ENCODE assay signal across 26 mouse cellular contexts in genomic region chr14:105321712-105322111, GRCm38 (mm10).
"Had no signal": no experiment of that assay in that cellular context is flagged by ENCODE, and none has a peak within 500 bp of the region (broad histone marks: within the 10 kb centered on the region; RNA-seq: fewer than 3 reads in every experiment).

No protein-coding gene starts in this region.

- H3K27me3 ChIP-seq: heart, embryonic 13.5 days; heart, embryonic 15.5 days; hindbrain, embryonic 13.5 days; hindbrain, embryonic 15.5 days; kidney, embryonic 15.5 days; limb, embryonic 13.5 days; limb, embryonic 15.5 days had no signal

- H3K27ac ChIP-seq: heart, adult 2 months; heart, embryonic 13.5 days; heart, embryonic 15.5 days; hindbrain, embryonic 13.5 days; hindbrain, embryonic 15.5 days; hindbrain, postnatal 0 days; kidney, embryonic 15.5 days; kidney, postnatal 0 days; limb, embryonic 13.5 days; limb, embryonic 15.5 days had no signal

- H3K36me3 ChIP-seq: heart, embryonic 13.5 days; heart, embryonic 15.5 days; hindbrain, embryonic 15.5 days; kidney, embryonic 15.5 days; limb, embryonic 13.5 days; limb, embryonic 15.5 days had no signal

- H3K9ac ChIP-seq: forebrain, postnatal 0 days; heart, embryonic 13.5 days; heart, embryonic 15.5 days; hindbrain, embryonic 13.5 days; hindbrain, embryonic 15.5 days; kidney, embryonic 15.5 days; limb, embryonic 13.5 days; limb, embryonic 15.5 days had no signal

- H3K4me3 ChIP-seq: heart, adult 2 months; heart, embryonic 13.5 days; heart, embryonic 15.5 days; hindbrain, embryonic 13.5 days; hindbrain, embryonic 15.5 days; kidney, embryonic 15.5 days; limb, embryonic 13.5 days; limb, embryonic 15.5 days had no signal

- H3K4me1 ChIP-seq: heart, embryonic 13.5 days; heart, embryonic 15.5 days; hindbrain, embryonic 13.5 days; hindbrain, embryonic 15.5 days; kidney, embryonic 15.5 days; limb, embryonic 13.5 days; limb, embryonic 15.5 days had no signal

- H3K4me2 ChIP-seq: heart, embryonic 11.5 days; heart, embryonic 13.5 days; heart, embryonic 15.5 days; hindbrain, embryonic 13.5 days; hindbrain, embryonic 15.5 days; kidney, embryonic 15.5 days; limb, embryonic 13.5 days; limb, embryonic 15.5 days had no signal

- H3K9me3 ChIP-seq: heart, embryonic 13.5 days; heart, embryonic 15.5 days; hindbrain, embryonic 13.5 days; hindbrain, embryonic 15.5 days; kidney, embryonic 15.5 days; limb, embryonic 13.5 days; limb, embryonic 15.5 days had no signal

- ATAC-seq: forebrain, postnatal 0 days; hindbrain, postnatal 0 days; intestine, embryonic 16.5 days had no signal

- DNase-seq: forebrain, postnatal 0 days; gastrocnemius, postnatal 14 days; gastrocnemius, postnatal 36 days; heart, adult 11 months; heart, adult 2 months; heart, postnatal 14 days; heart, postnatal 36 days; kidney, adult 11 months; kidney, adult 2 months; kidney, adult 9 months; kidney, postnatal 14 days; kidney, postnatal 36 days; layer of hippocampus, adult 9-11 months; layer of hippocampus, postnatal 36 days; left cerebral cortex, postnatal 4 days had no signal
